Mouse (Mus musculus): ENCODE measurements at regions not wholly inside any gene's neighbourhood (a gene's known extent, or its start where the extent isn't known, plus 50 kb on each side); places are given as distances from the start of the nearest gene placed in this dataset.

DNA sequence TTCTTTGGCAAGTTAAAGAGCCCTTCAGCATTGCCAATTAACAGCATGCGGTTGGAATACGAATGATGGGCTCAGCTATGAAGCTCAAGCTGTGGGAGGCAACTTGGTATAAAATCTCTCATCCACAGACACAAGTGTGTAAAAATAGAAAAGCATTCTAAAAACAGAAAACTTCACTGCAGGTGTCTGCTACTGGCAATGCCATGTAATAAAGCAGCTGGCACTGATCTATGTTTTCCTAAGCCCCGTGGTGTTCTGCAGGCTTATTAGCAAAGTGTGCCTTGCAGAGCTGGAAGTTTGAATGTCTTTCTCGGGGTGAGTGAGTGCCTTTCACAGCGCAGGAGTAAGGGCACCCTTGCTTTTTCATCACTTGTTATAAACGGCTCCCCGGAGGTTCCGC, 196.9 kb upstream of the Ctso start:
- intact Hi-C loops (cut with DNase I; ENCODE audit: low total_unique reads): no loop called here

DNA sequence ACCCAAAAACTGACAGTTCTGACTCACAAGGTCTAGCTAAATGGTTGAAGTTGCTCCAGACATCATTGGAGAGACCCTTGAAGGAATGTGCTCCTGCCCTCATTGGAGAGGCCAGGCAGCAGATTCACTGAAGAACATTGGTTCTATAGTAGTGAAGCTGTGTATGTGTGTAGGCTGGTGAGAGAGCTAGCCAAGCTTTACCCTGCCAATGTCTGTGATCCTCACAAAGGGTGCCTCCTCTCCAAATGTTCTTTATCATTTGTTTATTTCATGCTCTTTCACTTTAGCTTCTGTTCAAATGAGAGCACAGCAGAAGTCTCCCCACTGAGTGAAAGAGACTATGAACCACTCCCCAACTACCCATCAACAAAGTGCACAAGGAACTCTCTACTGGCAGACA, 195.6 kb upstream of the Ctso start:
- intact Hi-C loops (cut with DNase I; ENCODE audit: low total_unique reads): no loop called here
- no peak for DNase-seq

More for the DNA sequence above, 196.9 kb upstream of the Ctso start:
- DNase-seq: no peak

DNA sequence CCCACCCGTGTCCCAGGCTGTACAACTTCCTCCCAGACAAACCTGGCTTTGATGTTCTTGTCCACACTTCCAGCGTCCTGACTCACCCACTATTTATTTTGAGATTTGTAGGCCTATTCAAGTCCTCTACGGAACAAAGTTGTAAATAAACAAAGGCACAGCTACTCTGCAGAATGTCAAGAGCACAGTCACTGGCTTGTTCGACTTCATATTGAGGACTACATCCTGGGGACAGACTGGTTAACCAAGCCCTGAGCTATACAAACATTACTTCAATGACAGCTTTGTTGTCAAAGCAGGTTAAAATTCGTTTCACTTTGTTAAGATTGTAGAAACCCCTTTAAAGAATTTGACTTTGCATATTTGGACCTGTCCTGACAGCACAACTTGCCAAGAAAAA, 190.3 kb upstream of the Ctso start:
- DNase-seq: no peak
- intact Hi-C loops (cut with DNase I; ENCODE audit: low total_unique reads): no loop called here

DNA sequence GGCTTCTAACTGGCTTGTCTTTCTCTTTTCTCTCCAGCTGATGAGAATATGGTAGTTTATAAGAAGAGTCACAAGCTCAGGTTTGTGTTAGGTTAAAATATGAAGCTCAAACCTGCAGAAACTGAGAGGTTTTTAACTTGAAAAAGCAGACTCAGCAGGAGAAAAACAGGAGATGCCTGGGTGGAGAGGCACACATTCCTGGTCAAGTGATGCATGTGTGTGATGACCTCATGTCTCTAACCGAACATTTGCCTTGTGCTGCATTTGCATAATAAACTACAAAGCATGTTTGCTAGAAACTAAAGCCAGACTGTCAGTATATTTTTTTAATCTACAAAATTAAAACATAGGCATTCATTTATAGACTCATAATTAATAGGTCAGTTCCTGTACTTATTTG, 182.2 kb upstream of the Ctso start:
- no peak for DNase-seq
- intact Hi-C loops (cut with DNase I; ENCODE audit: low total_unique reads): no loop called here

DNA sequence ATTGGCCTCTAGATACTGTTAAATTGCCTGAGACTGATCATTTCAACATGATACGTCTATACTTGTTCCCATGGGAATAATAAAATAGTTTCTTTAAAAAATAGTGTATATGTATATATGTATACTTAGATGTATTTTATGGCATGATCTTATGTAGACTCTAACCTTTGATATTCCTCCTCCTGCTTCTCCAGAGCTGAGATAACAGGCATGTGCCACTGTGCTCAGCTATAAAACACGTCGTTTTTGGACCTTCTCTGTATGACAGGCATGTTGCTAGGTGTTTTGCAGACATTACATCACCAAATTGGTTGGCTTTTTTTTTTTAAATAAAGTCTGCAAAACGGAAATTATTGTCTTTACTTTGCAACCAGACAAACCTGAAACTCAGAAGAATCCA, 179.4 kb upstream of the Ctso start:
- no peak for DNase-seq
- intact Hi-C loops (cut with DNase I; ENCODE audit: low total_unique reads): no loop called here

DNA sequence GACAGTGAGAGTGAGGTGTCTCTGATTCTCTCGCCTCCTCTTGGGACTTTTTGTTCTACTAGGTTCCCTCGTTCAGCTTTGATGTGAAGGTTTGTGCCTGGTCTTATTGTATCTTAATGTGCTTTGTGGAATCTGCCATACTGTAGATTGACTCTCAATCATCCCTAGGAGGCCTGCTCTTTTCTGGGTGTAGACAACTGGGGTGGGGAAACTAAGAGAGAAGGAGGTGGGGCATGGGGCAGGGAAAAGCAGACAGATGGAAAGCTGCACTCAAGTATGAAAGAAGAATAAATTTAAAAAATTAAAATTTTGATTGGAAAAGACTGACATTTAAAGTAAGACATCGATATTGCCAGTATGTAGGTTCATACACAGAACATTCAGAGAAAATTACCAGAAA, 172.0 kb upstream of the Ctso start:
- intact Hi-C loops (cut with DNase I; ENCODE audit: low total_unique reads): no loop called here
- no peak for DNase-seq

DNA sequence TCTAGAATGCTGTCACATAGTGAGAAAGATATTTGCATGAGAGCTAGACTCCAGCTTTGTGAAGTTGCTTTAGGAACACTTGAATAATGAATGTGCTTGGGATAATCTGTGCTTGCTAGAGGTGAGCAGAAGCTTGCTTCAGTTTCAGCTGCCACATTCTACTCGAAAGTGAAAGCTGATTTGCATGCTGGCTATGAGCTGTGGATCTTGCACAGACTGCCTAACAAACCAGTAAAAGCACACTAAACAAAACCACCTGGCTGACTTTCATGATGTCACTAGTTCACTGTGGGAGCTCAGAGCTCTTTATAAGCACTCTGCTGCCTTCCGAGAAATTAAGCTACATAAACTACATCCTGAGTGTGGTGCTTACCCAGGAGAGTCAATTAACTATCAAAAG, 171.5 kb upstream of the Ctso start:
- DNase-seq: no peak
- intact Hi-C loops (cut with DNase I; ENCODE audit: low total_unique reads): no loop called here

DNA sequence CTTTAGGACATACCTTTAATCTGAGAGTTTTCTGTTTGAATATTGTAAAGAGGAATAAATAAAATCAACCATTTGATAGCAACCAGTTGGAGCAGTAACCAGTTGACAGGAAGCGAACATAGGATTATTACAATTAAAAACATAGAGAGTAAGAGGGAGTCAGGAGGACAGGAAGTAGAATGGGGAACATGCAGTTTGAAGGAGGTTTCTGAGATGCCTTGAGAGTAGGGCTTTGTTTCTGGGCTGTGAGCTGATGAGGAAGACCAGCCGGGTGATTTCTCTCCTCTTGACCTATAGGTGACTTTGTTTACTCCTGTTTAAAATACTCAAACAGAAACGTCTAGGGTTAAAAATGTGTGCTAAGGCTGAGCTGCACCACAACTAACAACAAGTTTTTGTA, 160.6 kb upstream of the Ctso start:
- no peak for DNase-seq
- intact Hi-C loops (cut with DNase I; ENCODE audit: low total_unique reads): no loop called here

DNA sequence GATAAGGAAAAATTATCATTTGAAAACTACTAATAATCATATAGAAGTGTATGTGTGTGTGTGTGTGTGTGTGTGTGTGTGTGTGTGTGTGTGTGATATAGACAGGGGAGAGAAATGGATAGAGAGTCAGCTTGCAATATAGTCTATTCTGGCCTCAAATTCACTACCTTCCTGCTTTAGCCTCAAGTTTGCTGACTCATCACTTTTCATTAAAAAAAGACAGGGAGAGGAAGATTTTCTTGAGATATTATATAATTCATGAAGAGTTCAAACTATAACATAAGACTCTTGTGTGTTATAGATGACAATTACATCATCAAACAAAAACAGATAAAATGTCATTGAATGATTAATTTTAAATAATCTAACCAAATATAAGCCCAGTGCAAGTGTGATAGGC, 159.4 kb upstream of the Ctso start:
- DNase-seq: no peak
- intact Hi-C loops (cut with DNase I; ENCODE audit: low total_unique reads): no loop called here

DNA sequence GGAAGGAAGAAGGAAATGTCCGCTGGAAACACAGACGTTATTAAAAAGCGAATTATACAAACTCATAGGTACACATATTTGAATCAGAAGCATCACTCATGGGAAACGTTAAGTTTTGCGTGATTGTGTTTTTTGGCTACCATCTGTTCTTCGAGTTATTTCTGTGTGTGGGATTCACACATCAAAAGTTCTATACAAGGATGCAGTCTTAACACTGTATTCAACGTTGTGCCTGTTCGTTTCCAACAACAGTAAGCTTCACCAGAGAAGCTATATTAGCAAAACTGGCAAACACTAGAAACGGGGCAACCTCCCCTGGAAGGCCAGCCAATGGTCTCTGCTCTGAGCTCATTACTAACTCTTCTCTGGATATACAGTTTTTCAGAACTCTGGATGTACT, 150.3 kb upstream of the Ctso start:
- intact Hi-C loops (cut with DNase I; ENCODE audit: low total_unique reads): loop anchor here (5.0 to 10.0 kb wide), 2 partner anchors 737 to 825 kb away; no protein-coding TSS in a partner anchor
- no peak for DNase-seq

DNA sequence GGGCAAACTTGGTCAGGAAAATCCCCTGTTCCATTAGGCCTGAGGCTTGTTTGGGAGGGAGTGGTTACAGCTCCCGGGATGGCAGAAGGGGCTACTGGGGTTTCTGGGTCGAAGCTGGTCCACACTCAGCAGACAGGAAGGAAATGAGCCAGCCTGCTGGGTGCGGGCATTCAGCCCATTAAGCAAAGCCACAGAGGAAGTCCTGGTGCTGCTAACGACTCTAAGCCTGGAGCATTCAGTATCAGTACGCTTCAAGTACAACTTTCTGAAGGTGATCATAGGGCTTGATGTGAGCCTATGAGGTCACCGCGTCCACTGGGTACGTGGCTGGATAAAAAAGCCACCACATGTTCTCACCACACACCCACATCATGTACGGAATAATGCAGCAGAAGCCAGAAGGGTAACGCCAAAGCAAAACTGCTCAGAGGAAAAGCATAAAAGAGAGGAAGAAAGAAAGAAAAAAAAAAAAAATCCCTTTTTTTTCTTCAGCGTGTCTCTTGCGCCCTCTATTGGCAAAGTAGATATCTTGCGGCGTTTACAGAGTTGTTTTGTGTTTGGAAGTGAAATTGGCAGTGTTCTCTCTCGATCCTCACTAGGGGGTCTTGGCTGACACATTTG, 149.4 kb upstream of the Ctso start:
- intact Hi-C loops (cut with DNase I; ENCODE audit: low total_unique reads): loop anchor here (5.0 to 10.0 kb wide), 2 partner anchors 738 to 826 kb away; no protein-coding TSS in a partner anchor
- DNase-seq: no peak

DNA sequence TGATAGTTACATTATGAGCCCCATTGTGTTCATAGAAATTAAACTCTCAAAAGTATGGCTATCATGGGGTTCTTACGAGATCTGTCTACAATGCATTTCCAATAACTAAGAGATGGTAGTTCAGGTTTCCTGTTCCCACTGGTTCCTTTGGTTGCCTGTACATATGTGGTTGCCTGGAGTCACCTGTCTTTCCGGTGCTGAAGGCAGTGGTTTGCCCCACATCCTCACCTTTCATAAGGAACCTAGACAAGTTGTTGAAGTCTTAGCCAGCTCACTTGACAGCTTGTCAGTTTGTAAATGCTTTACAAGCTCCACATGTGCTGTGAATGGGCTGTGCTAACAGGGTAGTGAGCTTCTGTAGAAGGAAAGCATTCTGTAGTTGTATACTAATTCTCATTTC, 143.5 kb upstream of the Ctso start:
- no peak for DNase-seq
- intact Hi-C loops (cut with DNase I; ENCODE audit: low total_unique reads): loop anchor here (10.0 kb wide), 1 partner anchor 744 kb away; no protein-coding TSS in a partner anchor

DNA sequence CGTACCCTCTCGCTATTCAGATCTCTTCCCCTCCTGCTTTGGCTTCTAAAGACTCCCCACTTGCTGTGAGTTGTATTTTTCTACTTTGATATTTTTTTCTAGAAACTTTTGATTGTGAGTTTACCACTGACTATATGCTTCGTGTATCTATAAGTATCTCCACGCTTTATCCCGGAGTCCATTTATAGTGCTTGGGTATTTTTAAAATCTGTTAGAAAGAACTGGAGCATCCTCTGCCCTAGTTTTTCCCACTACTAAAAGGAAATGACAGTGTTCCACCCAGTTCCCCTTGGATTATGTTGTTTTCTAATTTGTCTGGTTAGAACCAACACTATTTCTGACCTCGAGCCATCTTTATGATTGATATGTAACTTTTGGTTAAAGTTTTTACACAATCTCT, 142.7 kb upstream of the Ctso start:
- DNase-seq: no peak
- intact Hi-C loops (cut with DNase I; ENCODE audit: low total_unique reads): loop anchor here (10.0 kb wide), 1 partner anchor 745 kb away; no protein-coding TSS in a partner anchor

DNA sequence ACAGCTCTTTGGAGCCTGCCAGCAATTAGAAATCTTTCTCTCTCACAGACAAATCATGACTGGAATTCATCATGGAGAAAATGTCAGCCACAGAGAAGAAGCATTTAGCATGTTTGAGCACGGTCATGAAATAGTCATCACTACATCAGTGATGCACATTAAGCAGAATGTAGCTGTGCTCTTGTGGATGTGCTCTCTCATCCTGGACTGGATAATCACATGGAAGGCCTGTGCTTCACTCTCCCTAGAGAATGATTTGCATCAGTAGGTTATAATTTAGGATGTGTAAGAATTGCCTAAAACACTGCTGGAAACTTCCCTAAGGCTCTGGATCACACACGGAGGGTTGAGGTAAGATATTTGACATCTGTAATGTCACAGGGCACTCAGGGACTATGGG, 130.3 kb upstream of the Ctso start:
- intact Hi-C loops (cut with DNase I; ENCODE audit: low total_unique reads): no loop called here

DNA sequence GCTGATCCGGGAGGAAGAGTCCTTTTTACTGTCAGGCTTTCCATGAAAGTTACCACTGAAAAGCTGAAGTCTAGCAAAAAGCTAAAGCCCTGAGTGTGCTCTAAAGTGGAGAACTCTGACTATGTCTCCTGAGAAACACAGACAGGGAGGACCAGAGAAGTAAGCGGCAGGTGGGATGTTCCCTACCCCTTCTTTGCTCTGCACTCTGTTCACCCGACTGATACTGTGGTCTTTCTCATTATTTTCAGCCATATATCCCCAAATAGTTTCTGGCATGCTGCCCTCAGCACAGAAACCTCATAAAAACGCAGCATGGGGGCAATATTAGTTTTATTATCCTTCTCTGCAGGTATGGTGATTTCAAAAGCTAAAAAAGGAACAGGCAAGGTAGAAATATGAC, 126.7 kb upstream of the Ctso start:
- intact Hi-C loops (cut with DNase I; ENCODE audit: low total_unique reads): no loop called here
- no peak for DNase-seq

More for the DNA sequence above, 130.3 kb upstream of the Ctso start:
- DNase-seq: no peak

DNA sequence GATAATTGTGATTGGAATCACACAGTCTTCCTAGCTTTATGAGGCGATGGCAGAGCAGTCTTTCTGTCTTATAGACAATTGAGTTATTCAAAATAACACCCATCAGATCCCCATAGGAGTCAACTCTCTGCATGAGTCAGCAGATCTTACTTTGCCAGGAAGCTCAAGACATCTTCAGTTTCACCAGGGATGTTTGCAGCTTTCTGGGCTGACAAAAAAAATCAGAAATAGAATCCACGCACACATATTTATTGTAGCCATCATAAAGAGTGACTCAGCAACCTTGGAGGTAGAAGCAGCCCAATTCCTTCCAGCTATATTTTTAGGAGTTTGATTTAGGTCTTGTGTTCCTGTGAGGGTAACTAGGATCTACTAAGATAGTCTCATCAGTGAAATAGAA, 122.8 kb upstream of the Ctso start:
- no peak for DNase-seq
- intact Hi-C loops (cut with DNase I; ENCODE audit: low total_unique reads): no loop called here

DNA sequence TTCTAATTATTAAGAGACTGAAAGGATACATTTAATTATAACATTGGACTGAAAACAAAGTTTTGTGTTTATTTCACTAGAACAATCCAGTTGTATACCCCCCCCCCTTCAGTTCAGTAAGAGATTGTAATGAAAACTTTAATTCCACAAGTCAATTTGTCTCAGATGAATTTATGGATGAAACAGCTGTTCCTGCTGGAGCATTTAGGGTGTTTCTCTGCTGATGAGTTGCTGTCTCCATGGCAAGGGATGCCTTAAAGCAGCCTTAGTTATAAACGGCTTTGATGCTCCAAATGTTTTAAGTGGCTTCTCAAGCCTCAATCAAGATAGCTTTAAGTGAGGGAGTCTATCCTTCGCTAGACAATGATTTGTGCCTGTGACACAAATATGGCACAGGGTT, 112.1 kb upstream of the Ctso start:
- no peak for DNase-seq
- intact Hi-C loops (cut with DNase I; ENCODE audit: low total_unique reads): no loop called here

DNA sequence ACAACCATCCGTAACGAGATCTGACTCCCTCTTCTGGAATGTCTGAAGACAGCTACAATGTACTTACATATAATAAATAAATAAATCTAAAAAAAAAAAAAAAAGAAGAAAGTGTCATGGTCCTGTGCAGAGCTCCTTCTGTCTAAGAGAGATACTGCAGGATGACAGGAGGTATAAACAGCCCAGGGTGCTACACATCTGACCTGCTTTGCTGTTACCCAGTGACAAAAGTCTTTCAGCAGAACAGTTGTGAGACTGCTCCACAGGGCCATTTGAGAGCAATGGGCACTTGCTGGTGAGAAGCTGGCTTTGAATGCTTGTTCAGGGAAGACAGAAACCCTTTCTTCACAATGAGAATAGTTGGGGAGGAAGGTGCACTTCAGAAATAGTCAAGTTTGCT, 102.9 kb upstream of the Ctso start:
- intact Hi-C loops (cut with DNase I; ENCODE audit: low total_unique reads): no loop called here
- no peak for DNase-seq

DNA sequence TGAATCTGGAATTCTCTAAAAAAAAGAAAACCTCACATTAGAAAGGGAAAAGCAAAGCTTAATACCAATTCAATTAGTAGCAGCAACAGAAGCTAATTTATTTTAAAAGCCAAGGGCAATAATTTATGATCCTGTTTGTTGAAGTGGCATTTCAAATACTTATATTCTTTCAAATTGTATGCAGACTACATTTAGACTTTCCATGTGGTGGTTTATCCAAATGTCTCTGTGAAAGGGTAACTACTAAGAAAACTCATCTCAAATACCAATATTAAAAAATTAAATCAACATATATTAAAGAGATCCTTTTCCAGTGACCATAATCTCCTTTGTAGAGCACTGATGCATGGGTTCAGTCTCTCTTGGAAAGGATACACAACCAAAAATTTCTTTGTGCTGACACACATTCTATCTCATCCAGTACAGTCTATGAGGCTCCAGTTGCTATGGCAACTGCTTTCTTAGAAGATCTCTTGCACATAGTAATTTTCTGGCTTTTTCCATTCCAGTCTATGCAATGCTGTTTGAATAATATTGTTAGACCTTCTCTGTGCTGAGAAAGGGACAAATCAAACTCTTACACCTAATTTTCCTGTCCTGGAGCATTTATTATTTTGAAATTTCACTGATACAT, 102.3 kb upstream of the Ctso start:
- intact Hi-C loops (cut with DNase I; ENCODE audit: low total_unique reads): no loop called here
- no peak for DNase-seq

DNA sequence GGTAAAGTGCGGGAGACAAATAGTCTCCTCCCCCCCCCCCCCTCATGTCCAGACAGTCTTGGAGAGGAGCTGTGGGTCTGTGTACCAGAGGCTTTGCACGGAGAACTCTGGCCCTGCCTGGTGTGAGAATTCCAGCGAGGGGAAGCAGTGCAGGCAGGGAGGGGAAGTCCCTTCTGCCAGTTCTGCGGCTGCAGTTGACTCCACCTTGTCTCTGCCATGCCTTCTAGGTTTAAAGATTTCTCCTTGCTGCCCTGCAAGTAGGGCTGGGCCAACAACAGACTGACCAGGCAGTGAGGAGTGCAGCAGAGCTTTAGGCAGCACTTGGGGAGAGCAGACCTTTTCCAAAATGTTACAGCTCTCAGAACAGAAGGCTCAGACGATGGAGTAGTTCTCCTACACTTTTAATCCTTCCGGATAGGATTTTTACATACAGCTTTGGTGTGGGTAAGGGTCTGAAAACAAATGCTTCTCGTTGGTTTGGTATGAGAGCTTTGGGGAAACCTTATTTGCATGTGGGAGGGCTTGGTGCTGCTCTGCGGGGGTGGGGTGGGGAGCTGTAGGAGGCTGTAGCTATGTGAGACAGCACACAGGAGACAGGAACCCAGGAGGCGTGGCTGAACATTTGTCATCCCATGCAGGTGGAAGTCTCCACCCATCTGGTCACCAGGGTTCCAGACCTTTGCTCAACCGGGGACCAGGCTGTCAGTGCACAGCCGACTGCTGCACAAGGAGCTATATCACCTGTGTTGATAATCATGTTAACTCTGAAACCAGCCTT, 96.8 kb upstream of the Ctso start:
- no peak for DNase-seq
- intact Hi-C loops (cut with DNase I; ENCODE audit: low total_unique reads): no loop called here

DNA sequence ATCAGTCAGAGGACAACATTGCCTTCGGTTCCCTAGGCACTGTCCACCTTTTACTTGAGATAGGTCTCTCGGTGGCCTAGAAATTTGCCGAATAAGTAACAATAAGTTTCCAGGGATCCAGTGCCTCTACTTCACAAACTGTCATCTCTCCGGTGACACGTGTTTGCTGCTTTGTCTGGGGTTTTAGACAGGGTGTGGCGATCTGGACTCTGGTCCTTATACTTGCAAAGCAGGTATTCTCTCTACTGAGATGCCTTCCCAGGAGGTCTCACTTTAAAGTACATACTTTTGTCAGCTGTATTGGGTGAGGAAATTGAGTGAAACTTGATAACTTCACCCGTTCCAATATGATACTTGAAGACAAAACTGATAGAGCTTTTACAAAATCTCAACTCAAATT, 95.9 kb upstream of the Ctso start:
- intact Hi-C loops (cut with DNase I; ENCODE audit: low total_unique reads): no loop called here
- DNase-seq: no peak
